Mouse (Mus musculus) adrenal gland (tissue): ENCODE results near the gene Wwox.
"Not testable (repeated sequence)": the region's sequence is repeated elsewhere in the genome, so short reads cannot be mapped to it uniquely, and the experiment has no call there.

Source experiments
- intact Hi-C: fragments of 180-260 bp; cut with DNase I; formaldehyde crosslinking; loops from one replicate; pipeline ENCODE4 v1.15.1; 2025

Wwox gene

DNA sequence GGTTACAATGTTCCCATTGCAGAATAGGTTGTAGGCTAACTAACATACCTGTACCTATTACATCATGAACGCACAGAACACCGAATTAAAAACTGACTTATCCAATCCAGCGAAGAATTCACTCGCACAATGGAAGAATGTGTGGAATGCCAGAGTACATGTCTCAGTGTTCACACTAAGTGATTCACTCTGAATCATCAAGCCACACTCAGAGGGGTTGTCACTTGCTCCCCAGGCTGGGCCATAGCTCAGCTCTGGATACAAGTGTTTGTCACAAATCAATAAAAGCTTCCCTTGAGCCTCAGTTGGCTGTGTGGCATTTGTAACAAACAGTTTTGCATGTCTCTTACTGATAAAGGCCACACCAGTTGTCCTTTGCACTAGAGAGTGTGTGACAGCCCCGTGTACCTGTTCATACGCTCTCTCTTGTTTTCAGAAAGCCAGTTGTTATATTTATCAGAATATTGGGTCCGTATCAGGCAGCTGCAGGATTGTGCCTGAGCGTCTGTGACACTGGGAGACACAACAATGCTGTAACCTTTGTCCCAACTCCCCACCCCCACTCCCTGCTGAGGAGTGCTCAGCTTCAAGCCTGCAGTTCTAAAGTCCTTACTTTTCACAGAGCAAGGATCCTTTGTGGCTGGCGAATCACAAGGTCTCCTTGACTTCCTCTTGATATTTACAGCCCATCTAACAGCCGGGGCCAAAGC is 338.0 kb downstream of the Wwox start:
- intact Hi-C loops, result no loop called here

DNA sequence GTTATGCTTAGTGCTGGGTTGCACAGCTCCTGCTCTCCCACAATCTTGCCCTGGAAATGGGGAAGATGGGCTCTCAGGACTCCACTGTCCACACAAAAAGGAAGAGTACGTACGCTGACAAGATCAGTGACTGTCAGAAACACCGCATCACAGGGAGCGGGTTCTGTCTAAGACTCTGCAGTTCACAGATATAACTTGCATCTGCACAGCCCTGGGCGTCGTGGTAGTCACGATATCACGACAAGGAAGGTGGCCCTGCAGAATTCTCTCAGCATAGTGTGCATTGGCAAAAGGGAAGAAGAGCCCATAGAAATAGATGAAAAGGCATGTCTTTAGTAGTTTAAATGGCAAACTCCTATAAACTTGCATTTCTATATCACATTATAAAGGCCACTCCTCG is 339.5 kb downstream of the Wwox start:
- intact Hi-C loops, result no loop called here

DNA sequence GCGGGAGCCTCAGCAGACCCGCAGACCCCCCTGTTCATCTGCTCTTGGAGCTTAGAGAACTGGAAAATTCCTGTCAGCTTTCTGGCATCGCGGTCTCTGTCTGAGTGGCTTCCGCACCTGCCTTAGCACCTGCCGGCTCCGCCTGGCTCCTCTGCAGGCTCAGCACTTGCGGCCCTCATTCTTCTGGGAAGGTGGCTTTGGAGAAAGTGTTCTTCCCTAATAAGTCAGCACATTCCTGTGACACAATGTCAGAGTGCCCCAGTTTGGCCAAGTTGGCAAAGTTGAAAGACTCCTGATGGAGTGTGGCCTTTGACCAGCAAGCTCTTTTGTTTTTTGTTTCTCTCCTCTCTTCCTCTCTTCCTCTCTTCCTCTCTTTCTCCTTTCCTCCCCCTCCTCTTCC is 343.9 kb downstream of the Wwox start:
- intact Hi-C loops, result no loop called here

DNA sequence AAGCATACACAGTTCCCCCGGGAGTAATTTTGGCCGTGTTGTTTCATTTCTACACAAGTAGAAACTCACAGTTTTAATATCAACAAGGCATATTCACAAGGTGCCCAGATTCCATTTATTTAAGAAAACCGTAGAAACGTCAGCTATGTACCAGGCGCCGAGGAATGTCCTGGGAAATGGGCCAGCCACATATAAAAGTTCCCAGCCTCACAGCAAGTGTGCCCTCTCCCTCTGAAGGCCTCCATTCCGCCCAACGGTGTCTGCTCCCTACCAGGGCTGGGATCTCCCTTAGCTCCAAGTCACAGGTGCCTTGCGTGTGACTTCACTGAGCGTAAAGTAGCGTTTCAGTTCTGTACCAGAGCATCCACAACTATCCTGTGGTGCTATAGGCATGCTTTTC is 346.4 kb downstream of the Wwox start:
- intact Hi-C loops, result no loop called here

DNA sequence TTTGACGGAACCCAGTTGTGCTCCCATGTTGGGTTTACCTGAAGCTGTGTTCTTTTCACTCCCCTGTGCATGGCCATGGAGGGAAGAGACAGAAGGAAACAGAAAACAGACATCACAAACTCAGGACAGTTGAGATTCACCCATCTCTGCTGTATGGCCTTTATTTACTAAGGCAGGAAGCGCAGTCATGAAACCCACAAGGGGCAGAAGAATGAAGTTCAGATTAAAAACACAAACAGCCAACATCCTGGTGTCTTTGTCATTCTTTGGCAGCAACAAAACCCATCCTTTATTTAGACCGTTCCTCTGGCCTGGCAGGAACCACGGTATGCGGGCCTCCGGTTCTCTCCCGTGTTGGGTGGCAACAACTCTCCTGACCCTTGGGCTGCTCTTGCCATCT is 350.2 kb downstream of the Wwox start:
- intact Hi-C loops, result no loop called here

DNA sequence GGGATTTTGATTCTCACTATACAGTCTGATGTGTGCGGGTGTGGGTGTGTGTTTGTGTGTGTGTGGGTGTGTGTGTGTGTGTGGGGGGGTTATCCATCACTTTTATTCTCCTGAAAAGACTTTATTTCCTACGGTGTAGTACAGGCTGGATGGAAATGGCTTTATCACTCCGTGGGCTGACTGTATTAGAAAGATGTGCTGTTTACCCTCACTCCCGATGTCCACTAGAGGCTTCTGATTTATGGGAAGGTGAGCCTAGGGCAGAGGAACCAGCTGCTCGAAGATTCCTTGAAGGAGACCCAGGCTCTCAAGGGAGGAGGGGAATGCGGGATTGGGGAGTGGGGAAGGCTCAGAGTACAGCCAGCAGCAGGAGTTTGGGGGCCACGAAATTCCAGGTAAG is 351.3 kb downstream of the Wwox start:
- intact Hi-C loops, result no loop called here

DNA sequence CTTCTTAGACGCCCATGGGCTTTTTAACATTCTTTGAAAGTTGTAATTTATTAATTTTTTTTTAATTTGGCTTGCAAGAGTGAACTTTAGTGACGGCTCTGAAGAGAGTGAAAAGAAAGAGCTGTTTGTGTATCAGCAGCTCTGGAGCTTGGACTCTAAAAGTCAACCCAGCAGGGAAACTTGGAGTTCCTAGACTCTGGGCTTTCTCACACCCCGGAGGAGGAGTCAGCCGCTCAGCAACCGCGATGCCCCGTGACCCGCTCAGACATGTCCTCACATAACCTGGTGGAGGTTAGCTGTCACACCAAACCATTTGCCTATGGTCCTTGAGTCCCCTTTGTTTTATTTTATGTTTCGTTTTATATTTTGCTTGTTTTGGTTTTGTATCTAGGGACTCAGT is 354.2 kb downstream of the Wwox start:
- intact Hi-C loops, result no loop called here

DNA sequence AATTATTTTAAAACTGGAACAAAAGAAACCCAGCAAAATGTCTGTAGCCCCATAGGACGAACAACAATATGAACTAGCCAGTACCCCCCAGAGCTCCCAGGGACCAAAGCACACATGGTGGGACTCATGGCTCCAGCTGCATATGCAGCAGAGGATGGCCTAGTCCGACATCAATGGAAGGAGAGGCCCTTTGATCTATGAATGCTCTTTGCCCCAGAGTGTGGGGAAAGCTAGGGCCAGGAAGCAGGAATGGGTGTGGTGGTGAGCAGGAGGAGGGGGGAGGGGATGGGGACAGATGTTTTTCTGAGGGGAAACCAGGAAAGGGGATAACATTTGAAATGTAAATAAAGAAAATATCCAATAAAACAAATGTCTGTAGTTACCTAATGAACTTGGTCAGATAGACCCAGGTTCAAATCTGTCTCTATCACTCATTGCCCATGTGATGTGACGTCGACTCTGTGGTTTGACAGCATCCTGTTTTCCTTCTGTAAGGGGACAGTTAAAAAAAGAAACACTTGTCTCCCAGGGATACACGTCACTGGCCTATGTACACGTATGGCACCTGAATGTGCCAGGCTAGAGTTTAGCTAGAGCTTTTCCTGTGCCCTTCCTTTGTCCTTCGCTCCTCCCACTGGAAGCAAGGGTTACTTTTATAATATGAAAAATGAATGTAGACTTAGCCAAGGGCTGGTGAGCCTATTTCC is 362.1 kb downstream of the Wwox start:
- intact Hi-C loops, result no loop called here

DNA sequence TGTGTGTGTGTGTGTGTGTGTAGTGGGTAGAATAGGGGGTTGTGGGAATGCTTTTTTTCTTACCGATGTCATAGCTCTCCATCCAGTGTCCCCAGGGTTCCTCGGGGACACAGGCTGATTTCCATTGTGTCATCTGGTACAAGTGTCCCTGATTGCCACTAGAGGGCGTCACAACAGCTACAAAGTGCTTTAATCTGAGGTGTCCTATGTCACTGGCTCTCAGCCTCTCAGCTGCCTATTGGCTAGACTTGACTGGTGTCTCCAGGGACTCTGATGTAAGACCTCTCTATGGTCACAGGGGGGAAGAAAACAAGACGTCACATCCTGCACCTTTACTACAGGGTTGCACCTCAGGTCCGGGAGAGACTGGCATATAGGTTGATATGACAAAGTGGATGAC is 363.7 kb downstream of the Wwox start:
- intact Hi-C loops, result no loop called here

DNA sequence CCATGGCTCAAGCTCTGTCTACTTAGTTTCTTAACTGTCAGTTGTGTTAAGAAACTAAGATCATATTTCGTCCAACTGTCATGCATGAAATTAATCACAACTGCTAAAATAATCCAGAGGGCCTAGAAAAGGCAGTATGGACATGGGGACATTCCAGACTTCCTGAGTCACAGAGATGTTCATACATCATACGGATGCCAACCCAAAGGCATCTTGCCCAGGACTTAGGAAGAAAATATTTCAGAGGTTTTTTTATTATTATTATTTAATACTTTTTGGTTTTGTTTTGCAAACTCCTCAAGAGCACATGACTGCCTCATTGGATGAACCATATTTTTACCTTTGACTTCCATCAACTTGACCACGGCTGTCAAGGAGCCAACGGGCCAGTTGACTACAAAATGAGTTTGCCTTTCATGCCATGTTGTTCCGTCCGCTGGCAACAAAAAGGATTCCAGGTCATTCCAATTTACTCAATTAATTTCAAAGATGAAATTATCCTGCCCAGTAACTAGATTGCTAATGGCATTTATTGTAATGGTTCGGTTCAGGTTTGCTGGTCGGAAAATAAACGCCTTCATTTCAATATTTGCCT is 367.5 kb downstream of the Wwox start:
- intact Hi-C loops, result no loop called here

DNA sequence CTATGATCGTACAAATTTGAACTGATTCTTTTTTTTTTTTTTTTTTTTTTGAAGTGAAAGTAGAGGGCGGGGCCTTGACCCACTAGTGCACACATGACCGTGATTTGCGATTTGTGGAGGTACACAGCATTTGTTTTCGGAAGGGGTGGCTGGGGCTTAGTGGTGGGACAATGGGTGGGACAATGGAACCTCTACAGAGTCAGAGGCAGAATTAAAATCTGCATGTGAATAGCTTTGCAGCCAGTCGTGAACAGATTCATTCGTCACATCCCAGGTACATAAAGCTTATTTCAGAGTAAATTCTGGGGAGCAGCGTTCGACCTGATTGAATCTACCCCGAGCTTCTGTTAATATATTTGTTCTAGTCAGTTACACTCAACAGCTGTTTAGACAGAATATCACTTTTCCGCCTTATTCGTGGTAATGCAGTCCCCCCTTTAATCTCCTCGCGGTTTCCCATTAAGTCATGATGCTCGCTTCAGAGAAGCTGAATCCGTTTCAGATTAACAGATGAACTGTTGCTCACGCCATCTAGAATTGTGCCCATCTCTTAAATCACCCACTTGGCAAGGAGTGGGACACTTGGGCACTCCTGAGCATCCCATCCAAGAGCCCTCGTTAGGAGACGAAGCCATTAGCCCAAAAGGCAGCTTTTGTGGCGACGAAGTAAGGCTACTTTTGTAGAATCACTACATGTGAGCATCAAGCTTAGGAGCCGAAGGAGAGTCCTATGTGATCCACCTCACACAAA is 368.4 kb downstream of the Wwox start:
- intact Hi-C loops, result no loop called here

DNA sequence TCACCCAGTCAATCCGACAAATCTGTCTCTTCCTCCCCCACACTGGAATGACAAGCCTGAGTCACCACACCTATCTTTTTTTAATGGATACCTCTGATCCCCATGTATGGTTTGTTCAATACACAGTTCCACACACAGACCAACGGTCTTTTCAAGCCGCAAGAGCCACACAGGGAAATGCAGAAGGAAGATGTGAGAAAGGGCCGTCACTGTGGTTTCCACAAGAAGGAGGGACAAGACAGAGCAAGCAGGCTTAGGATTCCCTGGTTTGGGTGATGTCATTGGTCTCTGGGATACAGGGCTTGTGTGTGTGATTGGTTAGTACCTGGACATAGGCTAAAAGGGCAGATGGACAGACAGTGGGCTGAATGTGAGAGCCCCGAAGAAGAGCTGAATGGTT is 371.0 kb downstream of the Wwox start:
- intact Hi-C loops, result no loop called here

DNA sequence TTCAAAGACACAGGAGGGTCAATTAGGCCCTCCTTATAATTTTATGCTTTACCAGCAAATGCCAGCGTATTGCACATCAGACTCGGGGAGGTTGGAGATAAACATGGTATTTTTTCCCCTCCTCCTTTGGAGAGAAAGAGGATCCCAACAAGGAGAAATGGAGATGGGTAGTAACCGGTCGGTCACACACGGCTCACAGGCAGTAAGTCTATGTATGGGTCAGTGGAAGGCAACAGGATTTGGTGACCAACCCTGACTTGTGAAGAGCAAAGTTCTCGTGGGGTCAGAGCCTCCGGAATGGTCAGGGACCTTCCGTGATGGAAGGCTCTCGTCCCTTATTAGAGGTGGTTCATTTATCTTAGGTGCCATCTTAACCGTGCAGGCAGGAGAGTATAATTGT is 374.4 kb downstream of the Wwox start:
- intact Hi-C loops, result no loop called here

DNA sequence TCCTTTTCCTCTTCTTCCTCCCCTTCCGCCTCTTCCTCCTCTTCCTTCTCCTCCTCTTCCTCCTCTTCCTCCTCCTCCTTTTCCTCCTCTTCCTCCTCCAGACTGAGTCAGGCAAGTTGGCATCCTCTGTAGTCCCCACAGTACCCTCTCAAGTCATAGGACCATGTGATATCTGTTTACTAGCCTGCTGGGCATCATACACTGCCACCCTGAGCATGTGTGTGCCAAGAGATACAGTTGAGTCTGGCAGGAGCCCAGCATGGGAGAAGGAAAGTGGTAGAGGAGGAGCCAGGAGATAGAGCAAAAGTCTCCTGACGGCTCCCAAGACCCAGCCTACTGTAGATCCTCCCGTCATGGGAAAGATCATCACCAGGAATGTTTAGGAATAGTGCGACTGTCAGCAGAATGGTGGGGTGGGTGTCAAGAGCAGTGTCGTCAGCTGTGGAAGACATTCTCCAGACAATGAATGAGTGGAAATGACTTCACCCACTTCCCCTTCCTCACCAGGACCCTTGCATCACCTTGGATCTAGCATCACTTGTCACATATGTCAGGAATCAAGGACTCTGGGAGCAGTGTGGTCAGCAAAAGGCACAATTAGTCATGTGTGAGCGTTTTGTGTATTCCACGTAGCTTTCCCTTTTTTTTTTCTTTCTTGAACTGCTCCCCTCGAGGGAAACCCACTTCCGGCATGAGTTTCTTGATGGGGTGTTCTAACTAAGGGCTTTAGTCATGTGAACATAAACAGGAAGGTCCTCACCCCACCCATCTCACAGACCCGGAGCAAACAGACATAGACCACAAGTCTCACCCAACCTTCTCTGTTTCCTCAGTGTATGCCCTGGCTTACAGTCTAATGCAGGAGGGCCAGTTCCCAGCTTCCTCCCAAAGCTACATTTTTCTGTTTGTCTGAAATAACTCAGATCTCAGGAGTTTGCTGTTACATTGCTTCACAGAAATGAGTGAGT is 375.6 kb downstream of the Wwox start:
- intact Hi-C loops, result no loop called here

DNA sequence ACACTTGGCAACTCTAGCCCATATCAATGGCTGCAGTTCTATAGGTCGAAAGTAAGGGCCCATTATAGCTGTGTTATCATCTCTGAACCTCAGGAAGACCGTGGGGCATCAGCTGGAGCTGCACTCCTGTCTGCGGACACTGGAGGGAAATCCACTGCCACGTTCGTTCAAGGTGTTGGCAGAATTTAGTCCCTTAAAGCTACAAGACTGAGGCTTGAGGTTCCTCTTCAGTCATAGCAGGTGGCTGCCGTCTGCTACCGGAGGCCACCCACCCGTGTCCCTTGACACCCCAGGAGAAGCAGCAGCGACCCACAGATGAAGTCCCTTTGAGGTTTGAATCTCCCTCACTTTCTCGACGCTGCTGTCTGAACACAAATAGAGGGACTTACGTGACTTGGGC is 376.9 kb downstream of the Wwox start:
- intact Hi-C loops, result no loop called here

DNA sequence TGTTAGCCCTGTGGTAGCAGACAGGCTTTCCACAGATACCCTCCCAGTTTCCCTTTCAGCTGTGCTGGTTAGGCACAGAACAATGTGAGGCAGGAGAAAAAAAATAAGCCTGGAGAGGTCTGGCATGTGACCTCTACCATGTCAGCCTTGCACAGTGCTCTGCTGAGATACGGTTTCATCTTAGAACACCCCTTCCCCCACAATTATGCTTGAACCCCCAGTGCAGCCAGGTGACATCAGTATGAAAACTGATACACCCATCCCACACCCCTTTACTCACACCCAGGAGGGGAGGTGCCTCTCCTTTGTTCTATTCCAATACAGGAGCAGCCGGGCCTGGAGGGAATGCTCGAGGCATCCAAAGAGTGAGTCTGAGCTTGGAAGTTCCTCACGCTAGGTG is 377.5 kb downstream of the Wwox start:
- intact Hi-C loops, result no loop called here

DNA sequence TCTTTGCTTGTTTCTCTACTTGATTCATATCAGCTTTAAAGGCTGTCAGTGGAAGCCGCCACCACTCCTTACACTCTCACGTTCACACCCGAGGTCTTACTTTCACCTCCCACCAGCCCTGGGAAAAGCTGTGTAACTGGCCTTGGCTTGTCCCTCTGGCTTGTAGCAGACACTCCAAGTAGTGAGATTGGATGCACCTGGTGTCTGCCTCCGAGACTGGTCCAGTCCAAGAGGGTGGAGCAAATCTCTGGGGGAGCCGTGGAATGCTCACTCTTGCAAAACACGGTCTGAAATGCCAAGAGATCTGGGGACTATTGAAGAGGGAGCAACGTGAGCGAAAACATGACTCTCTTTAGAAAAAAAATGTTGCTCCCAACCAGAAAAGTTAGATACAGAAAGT is 382.1 kb downstream of the Wwox start:
- intact Hi-C loops, result no loop called here

DNA sequence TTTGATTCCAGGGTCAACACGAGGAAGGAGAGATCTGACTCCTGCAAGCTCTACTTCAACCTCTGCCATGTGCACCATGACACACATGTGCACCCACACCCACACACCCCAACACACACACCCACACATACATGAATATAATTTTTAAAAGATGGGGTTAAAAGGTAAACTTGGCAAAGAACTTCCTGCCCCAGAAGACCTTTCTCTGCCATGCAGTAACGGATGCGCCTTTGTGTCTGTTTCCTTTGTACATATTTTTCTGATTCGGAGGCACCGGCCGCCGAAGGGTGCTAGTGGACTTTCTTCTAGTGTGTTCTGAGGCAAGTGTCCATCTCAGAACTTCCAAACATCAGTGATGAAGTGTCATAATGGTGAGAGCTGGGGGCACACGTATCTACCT is 386.0 kb downstream of the Wwox start:
- intact Hi-C loops, result no loop called here

DNA sequence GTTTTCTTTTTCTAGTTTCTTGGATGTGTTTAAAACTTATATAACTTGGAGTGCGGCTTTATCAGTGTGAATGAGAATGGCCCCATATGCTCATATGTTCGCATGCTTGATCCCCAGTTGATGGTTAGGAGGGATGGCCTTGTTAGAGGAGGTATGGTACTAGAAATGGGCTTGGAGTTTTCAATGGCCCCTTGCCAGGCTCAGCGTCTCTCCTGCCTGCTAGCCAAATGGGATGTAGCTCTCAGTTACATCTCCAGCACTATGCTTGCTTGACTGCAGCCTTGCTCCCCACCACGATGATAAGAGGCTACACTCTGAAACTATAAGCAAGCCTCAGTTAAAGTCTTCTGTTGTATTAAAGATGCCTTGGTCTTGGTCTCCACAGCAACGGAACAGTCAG is 387.5 kb downstream of the Wwox start:
- intact Hi-C loops, result no loop called here

DNA sequence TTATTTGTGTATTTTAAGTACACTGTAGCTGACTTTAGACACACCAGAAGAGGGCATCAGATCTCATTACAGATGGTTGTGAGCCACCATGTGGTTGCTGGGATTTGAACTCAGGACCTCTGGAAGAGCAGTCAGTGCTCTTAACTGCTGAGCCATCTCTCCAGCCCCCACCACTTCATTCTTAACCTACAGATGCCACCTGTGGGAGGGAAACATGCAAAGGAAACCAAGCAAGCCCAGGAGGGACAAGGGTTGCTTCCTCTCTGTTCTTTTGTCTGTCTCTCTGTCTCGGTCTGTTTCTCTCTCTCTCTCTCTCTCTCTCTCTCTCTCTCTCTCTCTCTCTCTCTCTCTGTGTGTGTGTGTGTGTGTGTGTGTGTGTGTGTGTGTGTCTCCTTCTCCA is 388.4 kb downstream of the Wwox start:
- intact Hi-C loops, result not testable (repeated sequence)

DNA sequence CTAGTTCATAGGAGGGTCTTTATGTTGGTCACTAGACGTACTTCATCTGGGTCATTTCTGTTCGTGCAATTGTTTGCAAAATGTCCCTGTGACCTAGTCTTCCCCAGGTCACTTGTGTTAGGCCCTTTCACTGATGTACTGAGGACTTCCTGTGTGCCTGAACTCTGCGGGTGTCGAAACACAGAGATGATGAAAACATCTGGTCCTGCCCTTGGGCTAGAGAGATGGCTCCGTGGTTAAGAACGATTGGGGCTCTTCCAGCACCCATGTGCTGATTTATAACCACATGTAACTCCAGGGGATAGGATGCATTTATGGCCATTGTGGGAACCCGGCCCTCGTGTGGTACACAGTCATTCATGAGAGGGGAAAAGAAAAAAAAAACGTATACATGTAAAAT is 392.1 kb downstream of the Wwox start:
- intact Hi-C loops, result no loop called here
